Mouse (Mus musculus) thymus, adult 2 months (tissue): ENCODE measurements around the gene Zkscan1.

ENCODE experiments used
- CTCF ChIP-seq: fragments of 200-500 bp; IDR thresholded peaks from 2 replicates; pipeline ENCODE4 v1.5.1; 2012; ENCODE audit warnings: mild to moderate bottlenecking, control low read depth, low read length, moderate library complexity, borderline replicate concordance; ENCODE audit not compliant: control insufficient read depth, poor library complexity, insufficient read depth; ENCODE audit errors: extremely low read depth
- POLR2A ChIP-seq: fragments of 200-500 bp; IDR thresholded peaks from 2 replicates; pipeline ENCODE4 v1.6.1; 2012; ENCODE audit warnings: mild to moderate bottlenecking, low read length, control low read depth, moderate library complexity; ENCODE audit not compliant: control insufficient read depth, poor library complexity, insufficient read depth; ENCODE audit errors: extremely low read depth

DNA sequence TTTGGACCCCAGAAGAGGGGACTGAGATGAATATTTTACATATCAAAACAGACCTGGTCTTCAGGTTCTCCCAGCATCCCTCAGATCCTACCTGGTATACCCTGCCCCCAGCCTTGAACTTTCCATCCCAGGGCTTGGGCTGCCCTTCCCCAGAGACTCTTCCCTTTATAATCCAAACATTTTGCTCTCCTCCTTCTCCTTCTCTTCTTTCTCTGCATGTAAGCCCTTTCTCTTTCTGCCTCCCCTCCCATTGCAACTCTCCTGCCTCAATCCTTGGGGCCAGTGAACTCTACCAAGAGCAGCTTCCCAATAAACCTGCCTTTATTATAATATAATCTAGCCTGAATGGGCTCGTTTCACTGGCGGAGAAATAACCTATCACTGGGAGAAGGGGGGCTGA lies 948 bp upstream of the Zkscan1 start:
- TF ChIP-seq CTCF (no peak), POLR2A (no peak)
